Mouse (Mus musculus): Measurements from ENCODE around the gene Acvr1.

DNA sequence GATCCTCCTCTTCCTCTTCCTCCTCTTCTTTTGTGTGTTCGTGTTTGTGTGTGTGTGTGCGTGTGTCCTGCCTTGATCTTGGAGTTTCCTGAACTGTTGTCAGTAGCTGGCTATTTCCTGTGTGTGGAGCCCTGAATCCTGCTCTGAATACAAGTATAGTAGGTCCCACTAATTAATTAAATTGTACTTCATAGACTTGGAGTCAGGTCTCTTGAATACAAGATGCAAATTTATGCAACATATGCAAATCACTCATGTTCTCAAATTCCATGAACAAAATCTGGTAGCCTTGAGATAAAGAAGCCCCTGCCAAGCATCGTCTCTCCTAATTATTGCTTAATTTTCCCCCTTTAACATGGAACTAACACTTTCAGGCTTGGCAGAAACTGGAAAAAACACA is 36.4 kb upstream of the Acvr1 start:
- no peak for TF ChIP-seq CTCF (IDR thresholded peaks at IDR 0.05; ENCODE audit: borderline replicate concordance, insufficient read depth, low read depth, low read length)
- TF ChIP-seq POLR2A (IDR thresholded peaks at IDR 0.05; ENCODE audit: borderline replicate concordance, insufficient read depth, low read length), result no peak
